Mouse (Mus musculus): ENCODE measurements around the gene Dgkq.

DNA sequence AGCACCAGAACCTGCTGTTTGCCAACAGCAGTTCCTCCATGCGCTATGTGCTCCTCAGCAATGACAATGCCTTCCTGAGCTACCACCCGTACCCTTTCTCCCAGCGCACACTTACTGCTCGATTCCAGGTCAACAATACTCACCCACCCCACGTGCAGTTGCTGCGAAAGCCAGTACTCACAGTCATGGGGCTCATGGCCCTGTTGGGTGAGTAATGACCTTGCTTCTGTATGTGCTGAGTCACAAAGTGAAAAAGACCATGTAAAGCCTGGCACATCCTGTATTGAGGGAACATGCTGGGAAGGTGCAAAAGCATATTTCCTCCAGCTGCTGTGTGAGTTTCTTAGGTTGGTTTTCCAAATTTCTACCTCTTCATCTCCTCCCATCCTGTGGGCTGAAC, 11.4 kb upstream of the Dgkq start:
- no peak for TF ChIP-seq CTCF (IDR thresholded peaks at IDR 0.05; ENCODE audit: control insufficient read depth, insufficient read depth, insufficient read length)
- no peak for TF ChIP-seq CEBPB (IDR thresholded peaks at IDR 0.05; ENCODE audit: low read depth)
